ENCODE assay signal across 8 mouse cellular contexts in the genomic region with DNA sequence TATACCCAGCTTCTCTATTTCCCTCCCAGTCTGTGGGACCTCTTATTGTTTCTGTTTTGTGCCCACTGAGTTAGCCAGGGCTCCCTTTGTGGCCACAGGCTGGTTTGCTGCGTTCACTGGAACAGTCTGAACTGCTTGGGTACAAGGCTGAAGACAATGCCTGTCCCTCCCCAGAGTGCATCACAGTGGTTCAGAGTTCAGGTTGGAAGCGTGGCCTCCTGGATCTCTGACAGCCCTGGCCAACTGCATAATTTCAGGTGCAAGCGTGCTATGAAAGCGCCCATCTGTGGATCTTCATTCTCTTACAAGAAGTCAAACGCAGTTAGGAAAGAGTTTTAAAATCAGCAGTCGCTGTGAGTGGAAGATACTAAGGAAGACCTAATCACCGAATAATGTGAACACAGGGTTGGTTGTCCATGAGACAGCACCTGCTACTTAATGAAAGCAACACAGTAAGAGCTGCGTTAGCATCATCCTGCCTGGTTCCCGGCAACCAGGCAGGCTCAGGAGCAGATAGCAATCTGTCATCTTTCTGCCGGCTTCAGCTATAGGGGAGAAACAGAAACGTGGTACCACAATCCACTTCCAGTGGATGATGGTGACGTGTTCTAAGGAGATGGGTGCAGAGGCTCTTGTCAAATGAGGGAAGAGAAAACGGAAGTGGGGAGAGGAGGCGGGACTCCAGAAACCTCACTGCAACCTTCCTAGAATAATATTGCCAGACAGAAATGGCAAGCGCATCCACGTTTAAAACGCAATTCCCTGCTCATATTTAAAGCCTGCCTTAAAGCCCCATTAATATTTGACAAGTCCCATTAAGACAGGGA. TPM values are rescaled to one million over a fixed set of nuclear protein-coding genes. Genes with fewer than 3 reads are reported as not detected.
A peak's percentile ranks its signal among the peaks of the same experiment; 100 is the strongest.
DNase-seq lines count a peak whose midpoint lies in the region; ATAC-seq and TF ChIP-seq lines count a peak whose summit lies in the region.

No protein-coding gene starts in this region.

- H3K9ac ChIP-seq in heart, embryonic 14.5 days (ENCODE audit: low read length) = peak overlapping the region; percentile 83
- H3K9ac ChIP-seq in liver, embryonic 16.5 days (ENCODE audit: low read depth, low read length) = peak overlapping the region; percentile 42; the same call in 1 of the 2 replicates
- peak overlapping the region; percentile 69 for H3K9ac ChIP-seq in neural tube, embryonic 12.5 days

- no peak for TF ChIP-seq CTCF in testis, adult 2 months (IDR thresholded peaks at IDR 0.05; ENCODE audit: control insufficient read depth, insufficient read depth, insufficient replicate concordance, low read depth, low read length)

- no peaks in the 10 kb centered on the region for H3K27me3 ChIP-seq in testis, adult 2 months (ENCODE audit: control insufficient read depth, insufficient read depth, low read length)
- H3K27me3 ChIP-seq in heart, embryonic 14.5 days (ENCODE audit: control insufficient read depth, insufficient read depth, low read length) = no peaks in the 10 kb centered on the region
- no peaks in the 10 kb centered on the region for H3K27me3 ChIP-seq in liver, embryonic 16.5 days (ENCODE audit: control insufficient read depth, insufficient read depth, low read depth, low read length)
- H3K27me3 ChIP-seq in neural tube, embryonic 12.5 days (replicated peaks) = no peaks in the 10 kb centered on the region

- peak overlapping the region; percentile 81 for H3K4me2 ChIP-seq in heart, embryonic 14.5 days (ENCODE audit: low read length)
- H3K4me2 ChIP-seq in liver, embryonic 16.5 days (ENCODE audit: low read depth, low read length) = peak overlapping the region; percentile 73
- peak overlapping the region; percentile 71 for H3K4me2 ChIP-seq in neural tube, embryonic 12.5 days (replicated peaks)

- no peaks in the 10 kb centered on the region for H3K36me3 ChIP-seq in testis, adult 2 months (ENCODE audit: control insufficient read depth, insufficient read depth, low read length)
- no peaks in the 10 kb centered on the region for H3K36me3 ChIP-seq in heart, embryonic 14.5 days (ENCODE audit: control insufficient read depth, insufficient read depth, low read length)
- H3K36me3 ChIP-seq in liver, embryonic 16.5 days (ENCODE audit: control insufficient read depth, insufficient read depth) = no peaks in the 10 kb centered on the region
- H3K36me3 ChIP-seq in neural tube, embryonic 12.5 days = no peaks in the 10 kb centered on the region

- H3K4me3 ChIP-seq in testis, adult 2 months (ENCODE audit: control insufficient read depth, low read depth, low read length) = no peak overlapping the region
- H3K4me3 ChIP-seq in heart, embryonic 14.5 days (ENCODE audit: control insufficient read depth in 1 of 2, insufficient read depth in 1 of 2, low read depth in 1 of 2, low read length in 2 of 2) = peak overlapping the region; percentile 34 to 41
- peak overlapping the region; percentile 61 for H3K4me3 ChIP-seq in liver, embryonic 16.5 days (ENCODE audit: low read depth, low read length)
- H3K4me3 ChIP-seq in neural tube, embryonic 12.5 days = peak overlapping the region; percentile 36; the same call in 1 of the 2 replicates

- DNase-seq in testis, postnatal 10 days (ENCODE audit: low spot score) = no peak
- peak; percentile 63 for DNase-seq in embryo, embryonic 11 days
- DNase-seq in layer of hippocampus, adult 11-12 months (ENCODE audit: low spot score) = peak; percentile 84
- DNase-seq in yolk sac, embryonic 10.5 days (ENCODE audit: low spot score) = peak; percentile 55

- H3K27ac ChIP-seq in testis, adult 2 months (ENCODE audit: control insufficient read depth, insufficient read depth, low read depth, low read length) = peak overlapping the region; percentile 85
- H3K27ac ChIP-seq in heart, embryonic 14.5 days (replicated peaks in 1 of 2; ENCODE audit: control insufficient read depth in 1 of 2, insufficient read depth in 1 of 2, low read depth in 2 of 2, low read length in 2 of 2) = peak overlapping the region; percentile 85 to 96
- H3K27ac ChIP-seq in liver, embryonic 16.5 days (ENCODE audit: low read length) = no peak overlapping the region
- peak overlapping the region; percentile 95 for H3K27ac ChIP-seq in neural tube, embryonic 12.5 days

- no peak for ATAC-seq in heart, embryonic 14.5 days (ENCODE audit: insufficient number of reproducible peaks, insufficient read depth, low FRiP score, low read depth)
- peak; percentile 19; the same call in 1 of the 2 replicates for ATAC-seq in liver, embryonic 16.5 days (ENCODE audit: low read depth)
- ATAC-seq in neural tube, embryonic 12.5 days (ENCODE audit: low FRiP score, low read depth) = peak; percentile 55

- 32% methylated on average over 17 of the region's 17 CpGs for WGBS in heart, embryonic 14.5 days
- WGBS in liver, embryonic 16.5 days (ENCODE audit: insufficient replicate concordance) = 26% methylated on average over 17 of the region's 17 CpGs
- 28% methylated on average over 17 of the region's 17 CpGs for WGBS in neural tube, embryonic 12.5 days

- no peak for TF ChIP-seq POLR2A in testis, adult 2 months (IDR thresholded peaks at IDR 0.05; ENCODE audit: control insufficient read depth, low read depth, low read length)

- H3K9me3 ChIP-seq in heart, embryonic 14.5 days (ENCODE audit: control insufficient read depth, low read length) = no peaks in the 10 kb centered on the region
- no peaks in the 10 kb centered on the region for H3K9me3 ChIP-seq in liver, embryonic 16.5 days (replicated peaks; ENCODE audit: control insufficient read depth, low read length)
- no peaks in the 10 kb centered on the region for H3K9me3 ChIP-seq in neural tube, embryonic 12.5 days

- peaks cover 29% of the 10 kb centered on the region for H3K4me1 ChIP-seq in testis, adult 2 months (ENCODE audit: control insufficient read depth, insufficient read depth, low read length)
- H3K4me1 ChIP-seq in heart, embryonic 14.5 days (ENCODE audit: control insufficient read depth in 2 of 2, insufficient read depth in 2 of 2, low read length in 2 of 2) = peaks cover 28 to 47% of the 10 kb centered on the region in 2 experiments
- peaks cover 11% of the 10 kb centered on the region for H3K4me1 ChIP-seq in liver, embryonic 16.5 days (ENCODE audit: control insufficient read depth, low read depth, low read length)
- peaks cover 60% of the 10 kb centered on the region for H3K4me1 ChIP-seq in neural tube, embryonic 12.5 days

RNA-seq across cellular contexts. Expression of gene Tuba1c, which starts 37.4 kb away (rescaled TPM):
- polyA plus RNA-seq in testis, adult 2 months (2012; rRNA removed) = 223 and 227 TPM in 2 replicates
- 143 and 146 TPM in 2 replicates for polyA plus RNA-seq in heart, embryonic 14.5 days (2014; fragmentation: Nextera tagmentation; extraction: Ambion mirVana)
- polyA plus RNA-seq in liver, embryonic 16.5 days (2015; fragmentation: Nextera tagmentation; extraction: Ambion mirVana) = 251 and 260 TPM in 2 replicates
- 62.0 and 64.6 TPM in 2 replicates for polyA plus RNA-seq in neural tube, embryonic 12.5 days (2016; fragmentation: Nextera tagmentation; extraction: Ambion mirVana)

RNA-seq across cellular contexts. Expression of gene Tuba1a, which starts 38.8 kb away (rescaled TPM):
- polyA plus RNA-seq in testis, adult 2 months (2012; rRNA removed) = 77.2 and 93.1 TPM in 2 replicates
- 790 and 917 TPM in 2 replicates for polyA plus RNA-seq in heart, embryonic 14.5 days (2014; fragmentation: Nextera tagmentation; extraction: Ambion mirVana)
- polyA plus RNA-seq in liver, embryonic 16.5 days (2015; fragmentation: Nextera tagmentation; extraction: Ambion mirVana) = 48.1 and 57.9 TPM in 2 replicates
- 10,701 and 10,796 TPM in 2 replicates for polyA plus RNA-seq in neural tube, embryonic 12.5 days (2016; fragmentation: Nextera tagmentation; extraction: Ambion mirVana)

RNA-seq across cellular contexts. Expression of gene Gm49450, which starts 38.9 kb away (rescaled TPM):
- 2.3 and 2.4 TPM in 2 replicates for polyA plus RNA-seq in testis, adult 2 months (2012; rRNA removed)
- polyA plus RNA-seq in heart, embryonic 14.5 days (2014; fragmentation: Nextera tagmentation; extraction: Ambion mirVana) = not detected in 2 replicates
- polyA plus RNA-seq in liver, embryonic 16.5 days (2015; fragmentation: Nextera tagmentation; extraction: Ambion mirVana) = not detected in 2 replicates
- not detected in 2 replicates for polyA plus RNA-seq in neural tube, embryonic 12.5 days (2016; fragmentation: Nextera tagmentation; extraction: Ambion mirVana)

RNA-seq across cellular contexts. Expression of gene Tuba1b, which starts 57.9 kb away (rescaled TPM):
- 124 and 148 TPM in 2 replicates for polyA plus RNA-seq in testis, adult 2 months (2012; rRNA removed)
- polyA plus RNA-seq in heart, embryonic 14.5 days (2014; fragmentation: Nextera tagmentation; extraction: Ambion mirVana) = 1,494 and 1,560 TPM in 2 replicates
- polyA plus RNA-seq in liver, embryonic 16.5 days (2015; fragmentation: Nextera tagmentation; extraction: Ambion mirVana) = 934 and 938 TPM in 2 replicates
- 1,299 and 1,329 TPM in 2 replicates for polyA plus RNA-seq in neural tube, embryonic 12.5 days (2016; fragmentation: Nextera tagmentation; extraction: Ambion mirVana)

Comparison
In these comparisons a context has a peak if more than half of its experiments do, and no peak if none do; other contexts are left out.
1. RNA of gene Tuba1a, which starts 38.8 kb away (polyA plus RNA-seq): 10,701 to 10,796 TPM in neural tube, embryonic 12.5 days; 790 to 917 TPM in heart, embryonic 14.5 days, 77.2 to 93.1 TPM in testis, adult 2 months and 48.1 to 57.9 TPM in liver, embryonic 16.5 days; every median in the first group is over 10 times any median in the second.
2. Peak in every context shown above with its lines, with median percentiles within 50 percentile points of each other: H3K4me2 ChIP-seq and H3K9ac ChIP-seq.